Mouse (Mus musculus) spleen, adult 2 months (tissue): Measurements from ENCODE around the gene Gramd1c.

ENCODE experiments used
- CTCF ChIP-seq: fragments of 200-500 bp; IDR thresholded peaks from 2 replicates; pipeline ENCODE4 v1.5.1; 2011; ENCODE audit warnings: mild to moderate bottlenecking, inconsistent platforms; ENCODE audit not compliant: insufficient read depth, insufficient read length, insufficient replicate concordance; ENCODE audit errors: extremely low read depth
- POLR2A ChIP-seq: fragments of 200-500 bp; IDR thresholded peaks from 2 replicates; pipeline ENCODE4 v1.6.1; 2011; ENCODE audit warnings: low read depth, low read length, inconsistent platforms

DNA sequence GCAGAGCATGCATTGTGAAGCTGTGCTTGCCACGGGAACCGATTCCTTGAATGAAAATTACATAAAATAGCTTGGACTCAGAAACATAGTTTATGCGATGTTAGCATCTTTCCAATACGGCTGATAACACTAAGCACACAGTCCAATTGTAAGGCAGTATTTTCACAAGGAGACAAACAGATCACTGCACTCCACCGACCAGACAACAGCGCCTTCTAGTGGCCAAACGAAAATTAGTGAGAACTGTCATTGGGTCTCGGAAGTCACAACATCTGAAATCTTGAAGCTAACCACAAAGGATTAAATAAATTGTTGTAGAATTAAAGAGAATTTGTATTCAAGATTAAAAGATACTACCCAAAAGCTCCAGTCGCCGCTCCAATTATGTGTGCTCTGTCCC, 4.4 kb downstream of the Gramd1c start:
- peak; percentile 72; the same call in 1 of the 2 replicates for TF ChIP-seq CTCF
- TF ChIP-seq POLR2A, result no peak
